Comparison of ENCODE assay signal across 16 mouse cellular contexts in the genomic region with DNA sequence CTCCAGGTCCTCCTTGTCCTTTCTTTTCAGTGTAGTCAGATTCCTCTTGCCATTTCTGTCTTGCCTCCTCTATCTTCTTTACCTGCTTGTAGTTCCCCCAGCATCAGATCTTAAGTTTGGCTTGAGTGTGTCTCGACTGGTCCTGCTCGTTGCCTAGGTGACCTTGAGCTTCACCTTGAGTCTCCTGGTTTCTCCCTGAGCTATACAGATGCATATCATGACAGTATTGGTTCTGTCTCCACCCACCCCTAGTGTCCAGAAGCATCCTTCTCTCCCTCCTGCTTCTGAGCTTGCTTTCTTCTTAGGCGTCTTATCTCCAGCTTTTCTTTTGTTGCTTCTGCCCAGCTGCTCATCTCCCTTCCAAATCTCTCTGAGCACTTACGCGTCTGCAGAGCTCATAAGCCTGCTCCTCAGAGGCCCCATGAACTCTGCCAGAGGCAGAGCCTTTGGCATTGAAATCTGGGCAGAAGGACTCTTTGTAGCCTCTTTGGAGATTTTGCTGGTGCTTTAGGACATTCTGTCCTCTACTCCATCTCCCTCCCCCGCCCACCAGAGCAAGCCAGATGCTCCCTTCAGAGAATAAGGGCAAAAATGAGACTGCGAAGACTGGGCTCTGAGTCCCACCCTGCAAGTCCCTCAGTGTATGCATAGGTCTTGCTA. TPM values are rescaled to one million over a fixed set of nuclear protein-coding genes. Genes with fewer than 3 reads are reported as not detected.
"Had no signal": no experiment of that assay in that cellular context is flagged by ENCODE, and none has a peak within 500 bp of the region (broad histone marks: within the 10 kb centered on the region; RNA-seq: fewer than 3 reads in every experiment).

No protein-coding gene starts in this region.

- H3K9me3 ChIP-seq: limb, embryonic 10.5 days; liver, embryonic 15.5 days; midbrain, embryonic 10.5 days; midbrain, embryonic 15.5 days; neural tube, embryonic 12.5 days had no signal

- H3K27ac ChIP-seq: left cerebral cortex, adult 2 months; limb, embryonic 10.5 days; liver, embryonic 15.5 days; midbrain, embryonic 10.5 days; midbrain, embryonic 15.5 days; neural tube, embryonic 12.5 days had no signal

- H3K4me3 ChIP-seq: left cerebral cortex, adult 2 months; limb, embryonic 10.5 days; liver, embryonic 15.5 days; midbrain, embryonic 10.5 days; midbrain, embryonic 15.5 days; neural tube, embryonic 12.5 days had no signal

- H3K4me1 ChIP-seq: limb, embryonic 10.5 days; liver, embryonic 15.5 days; midbrain, embryonic 10.5 days; midbrain, embryonic 15.5 days; neural tube, embryonic 12.5 days had no signal

- ATAC-seq: lung, postnatal 0 days; midbrain, embryonic 15.5 days had no signal

- H3K27me3 ChIP-seq: liver, embryonic 15.5 days; midbrain, embryonic 15.5 days; neural tube, embryonic 12.5 days had no signal

- H3K9ac ChIP-seq: liver, embryonic 15.5 days; midbrain, embryonic 15.5 days; neural tube, embryonic 12.5 days had no signal

- DNase-seq: kidney, postnatal 10 days; kidney, postnatal 4 days; lung, adult 2 months; lung, postnatal 4 days; right cerebral cortex, adult 18-20 months; right cerebral cortex, postnatal 25 days; thymus, adult 18-20 months; thymus, postnatal 14 days had no signal

RNA-seq across cellular contexts. Expression of a gene that starts 15.0 kb away (rescaled TPM):
- polyA plus RNA-seq: liver, embryonic 15.5 days; lung, postnatal 0 days; small intestine, adult 2 months had no signal
